Mouse (Mus musculus): Measurements from ENCODE around the gene Erich3.
A peak's percentile ranks its signal among the peaks of the same experiment; 100 is the strongest.

Gene Erich3

GRCm38 (mm10) chr3:154673326-154673725 is 9.7 kb downstream of the Erich3 start:
- no peak for DNase-seq (ENCODE audit: inconsistent ontology term)

DNA sequence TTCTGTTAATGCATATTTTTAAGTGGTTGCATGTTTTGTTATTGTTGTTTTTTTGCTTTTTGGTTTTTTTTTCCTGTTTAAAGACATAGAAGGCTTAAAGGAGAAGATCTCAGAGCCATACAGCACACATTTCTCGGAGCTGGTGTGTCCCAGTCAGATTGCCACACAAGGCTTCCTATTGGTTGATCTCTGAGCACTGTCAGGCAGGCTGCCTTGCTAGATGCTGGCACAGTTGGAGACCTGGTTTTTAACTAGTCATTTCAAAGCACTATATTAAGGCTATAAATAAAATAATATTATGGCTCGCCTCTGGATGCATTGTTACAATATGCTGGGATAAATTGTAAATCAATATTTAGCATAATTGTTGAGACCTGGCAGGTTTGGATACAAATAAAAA is 18.9 kb downstream of the Erich3 start:
- no peak for DNase-seq (ENCODE audit: inconsistent ontology term)

GRCm38 (mm10) chr3:154683667-154684066 is 20.0 kb downstream of the Erich3 start:
- no peak for DNase-seq (ENCODE audit: inconsistent ontology term)

GRCm38 (mm10) chr3:154690260-154690659 is 26.6 kb downstream of the Erich3 start:
- no peak for DNase-seq (ENCODE audit: inconsistent ontology term)

- DNase-seq (ENCODE audit: inconsistent ontology term), result peak; percentile 96
These were observed 28.4 kb downstream of the Erich3 start for GRCm38 (mm10) chr3:154691897-154692571.

DNA sequence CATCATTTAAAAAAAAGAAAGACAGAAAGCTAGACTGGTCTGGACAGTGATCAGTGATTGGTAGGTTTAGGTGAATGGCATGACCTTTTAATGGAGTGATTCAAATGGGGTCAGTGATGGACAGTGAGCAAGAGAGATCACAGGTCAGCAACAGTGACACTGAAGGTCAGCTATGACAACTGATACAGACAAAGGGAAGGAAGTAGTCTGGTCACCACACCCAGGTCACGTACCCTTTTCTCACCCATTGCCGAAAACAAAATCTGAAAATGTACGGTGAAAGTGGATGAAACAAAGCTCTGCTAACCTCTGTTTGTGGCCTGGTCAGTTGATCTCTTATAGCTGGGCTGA is 28.9 kb downstream of the Erich3 start:
- no peak for DNase-seq (ENCODE audit: inconsistent ontology term)

GRCm38 (mm10) chr3:154693902-154694301 is 30.2 kb downstream of the Erich3 start:
- DNase-seq (ENCODE audit: inconsistent ontology term), result no peak

- DNase-seq (ENCODE audit: inconsistent ontology term), result no peak
These were observed 33.0 kb downstream of the Erich3 start for GRCm38 (mm10) chr3:154696611-154697010.

GRCm38 (mm10) chr3:154698907-154699306 is 35.2 kb downstream of the Erich3 start:
- DNase-seq (ENCODE audit: inconsistent ontology term), result no peak

GRCm38 (mm10) chr3:154700296-154700695 is 36.6 kb downstream of the Erich3 start:
- DNase-seq (ENCODE audit: inconsistent ontology term), result no peak

DNA sequence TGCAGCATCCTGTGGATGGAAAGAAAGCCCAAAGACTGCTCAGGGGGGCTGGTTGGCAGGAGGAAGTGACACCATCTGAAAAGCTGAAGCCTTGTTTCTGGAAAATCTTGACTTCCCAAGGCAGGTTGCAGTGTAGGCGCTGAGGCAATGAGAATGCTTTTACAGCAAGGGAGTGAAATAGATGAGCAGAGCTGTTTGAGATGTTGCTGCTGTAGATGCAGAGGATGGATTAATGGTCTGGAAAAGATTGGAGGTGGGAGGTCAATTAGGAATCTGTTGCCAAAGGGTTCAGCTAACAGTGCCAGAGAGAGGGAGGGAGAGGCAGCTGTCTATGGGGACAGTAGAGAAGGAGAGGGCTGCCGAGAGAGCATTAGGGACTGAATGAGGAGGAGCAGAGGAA is 37.1 kb downstream of the Erich3 start:
- DNase-seq (ENCODE audit: inconsistent ontology term), result no peak

GRCm38 (mm10) chr3:154704755-154705154 is 41.1 kb downstream of the Erich3 start:
- no peak for DNase-seq (ENCODE audit: inconsistent ontology term)

- no peak for DNase-seq (ENCODE audit: inconsistent ontology term)
These were observed 44.5 kb downstream of the Erich3 start for GRCm38 (mm10) chr3:154708150-154708549.

DNA sequence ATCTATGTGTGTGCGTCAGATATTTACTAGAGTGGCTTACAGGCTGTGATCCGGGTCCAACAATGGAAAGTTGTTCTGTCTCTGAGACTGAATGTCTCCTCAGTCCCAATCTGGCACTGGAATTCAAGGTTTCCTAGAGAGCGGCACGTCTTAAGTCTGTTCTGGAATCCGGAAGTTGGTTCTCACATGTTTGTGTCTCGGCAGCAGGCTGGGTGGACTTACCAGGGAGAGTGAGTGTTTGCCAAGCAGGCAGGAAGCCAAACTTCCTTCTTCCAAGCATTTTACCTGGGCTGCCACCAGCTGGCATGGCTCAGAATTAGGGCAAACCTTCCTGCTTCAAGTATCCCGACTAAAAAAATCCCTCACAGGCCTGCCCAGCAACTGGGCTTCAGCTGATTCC is 59.5 kb downstream of the Erich3 start:
- peak; percentile 26 for DNase-seq (ENCODE audit: inconsistent ontology term)

GRCm38 (mm10) chr3:154731431-154731830 is 67.8 kb downstream of the Erich3 start:
- DNase-seq (ENCODE audit: inconsistent ontology term), result no peak

DNA sequence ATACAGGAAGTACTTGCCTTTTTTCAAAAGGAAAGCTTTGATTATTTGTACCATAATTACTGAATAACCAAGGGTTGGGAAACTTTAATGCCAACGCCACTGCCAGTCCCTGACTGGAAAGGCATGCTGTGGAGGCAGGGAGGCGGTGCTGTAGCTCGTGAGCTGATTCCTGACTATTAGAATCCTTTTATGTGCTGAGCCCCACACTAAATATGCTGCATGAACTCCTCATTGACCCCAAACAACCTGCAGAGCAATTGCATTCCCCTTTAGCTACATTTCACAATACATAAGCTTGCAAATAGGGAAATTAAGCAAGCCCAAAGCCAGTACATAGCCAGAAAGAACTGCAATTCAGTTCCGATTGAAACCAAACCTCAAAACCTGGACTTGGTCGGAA is 77.8 kb downstream of the Erich3 start:
- no peak for DNase-seq (ENCODE audit: inconsistent ontology term)

- DNase-seq (ENCODE audit: inconsistent ontology term), result peak; percentile 47
These were observed 79.3 kb downstream of the Erich3 start for GRCm38 (mm10) chr3:154742927-154743326.

DNA sequence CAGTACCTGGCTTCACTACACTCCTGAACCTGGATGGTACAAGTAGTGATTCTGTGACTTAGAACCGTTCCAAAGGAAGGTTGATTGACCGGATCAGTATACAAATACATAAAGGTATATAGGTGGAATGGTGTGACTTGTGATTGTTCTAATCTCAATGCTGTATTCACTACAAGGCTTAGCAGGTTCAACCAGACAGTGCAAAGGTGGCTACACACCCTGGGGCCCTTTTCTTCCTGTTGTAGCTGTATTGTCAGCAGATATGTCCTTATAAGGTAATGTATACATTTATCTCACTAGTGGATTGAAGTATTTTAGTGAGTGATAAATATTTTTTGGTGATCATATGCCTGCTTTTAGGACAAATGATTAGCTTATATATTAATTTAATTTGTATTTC is 80.7 kb downstream of the Erich3 start:
- no peak for DNase-seq (ENCODE audit: inconsistent ontology term)

GRCm38 (mm10) chr3:154754505-154754904 is 90.8 kb downstream of the Erich3 start:
- DNase-seq (ENCODE audit: inconsistent ontology term), result peak; percentile 64

DNA sequence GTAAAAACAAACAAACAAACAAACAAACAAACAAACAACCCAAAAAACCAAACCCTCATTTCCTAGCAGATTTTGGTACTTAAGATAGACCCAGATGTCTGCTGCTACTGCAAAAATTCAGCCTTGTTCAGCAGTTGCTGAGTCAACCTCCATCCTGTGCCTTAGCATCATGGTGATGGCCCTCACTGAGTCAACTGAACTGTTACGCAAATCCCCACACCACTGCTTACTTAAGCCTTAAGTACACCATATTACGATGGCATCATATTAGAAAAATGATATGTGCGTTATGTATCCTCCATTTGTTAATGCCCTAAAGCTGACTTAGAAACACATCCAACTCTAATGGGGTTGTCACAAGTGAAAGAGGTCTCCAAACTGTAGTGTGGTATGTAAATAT is 91.6 kb downstream of the Erich3 start:
- DNase-seq (ENCODE audit: inconsistent ontology term), result no peak

DNA sequence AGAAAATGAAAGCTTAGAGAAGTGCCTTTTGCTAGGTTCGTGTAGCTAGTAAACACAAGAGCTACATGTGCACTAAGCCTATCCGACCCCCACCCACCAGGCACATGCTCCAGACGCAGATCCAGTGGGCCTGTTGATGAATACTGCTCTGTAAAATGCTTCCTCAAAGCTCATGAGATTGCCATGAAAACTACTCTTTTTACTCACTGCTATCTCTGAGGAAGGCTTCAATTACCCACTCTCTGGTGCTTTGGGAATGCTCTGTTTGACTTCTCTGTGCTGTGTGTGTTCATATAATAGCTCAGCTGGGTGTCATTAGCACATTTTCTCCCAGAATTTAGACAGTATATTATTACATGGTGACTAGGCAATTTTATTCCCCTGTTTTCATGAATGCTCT is 94.4 kb downstream of the Erich3 start:
- no peak for DNase-seq (ENCODE audit: inconsistent ontology term)

DNA sequence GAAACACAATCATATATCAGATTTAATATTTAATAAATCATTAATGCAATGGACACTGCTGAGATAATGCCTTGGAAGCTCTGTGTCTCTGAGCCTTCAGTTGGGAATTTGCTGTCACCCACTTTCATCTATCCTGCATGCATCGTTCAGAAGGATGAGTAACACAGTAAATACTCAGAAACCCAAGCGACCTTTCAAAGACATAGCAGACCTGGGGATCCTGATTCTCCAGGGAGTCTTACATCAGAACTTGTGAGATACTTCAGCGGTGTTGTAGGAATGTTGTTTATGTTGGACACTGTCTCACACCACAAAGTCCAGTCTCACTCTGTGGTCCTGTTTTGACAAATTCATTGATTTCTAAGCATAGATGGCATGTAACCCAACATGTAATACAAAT is 97.4 kb downstream of the Erich3 start:
- no peak for DNase-seq (ENCODE audit: inconsistent ontology term)

DNA sequence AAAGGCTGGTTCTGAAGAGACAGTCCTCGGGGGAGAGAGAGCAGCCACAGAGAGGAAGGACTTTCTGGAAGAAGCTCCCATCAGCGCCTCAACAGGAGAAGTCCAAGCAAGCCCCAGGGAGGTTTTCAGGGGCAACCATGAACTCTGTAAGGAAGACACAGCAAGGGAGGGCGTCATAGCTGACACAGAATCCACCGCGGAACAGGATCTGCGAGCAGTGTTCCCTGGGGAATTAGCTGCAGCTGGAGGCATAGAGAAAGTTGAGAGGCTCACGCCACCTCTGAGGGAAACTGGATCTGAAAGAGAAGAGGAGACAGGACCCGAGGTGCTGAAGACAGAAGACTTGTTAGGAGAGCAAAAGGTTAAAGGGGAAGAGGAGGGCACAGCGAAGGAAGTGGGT is 99.7 kb downstream of the Erich3 start:
- no peak for DNase-seq (ENCODE audit: inconsistent ontology term)

- no peak for DNase-seq (ENCODE audit: inconsistent ontology term)
These were observed 100.5 kb downstream of the Erich3 start for GRCm38 (mm10) chr3:154764115-154764514.
